Mouse (Mus musculus): ENCODE data around the gene Rbm3. TPM values are rescaled to one million over a fixed set of nuclear protein-coding genes. Genes with fewer than 3 reads are reported as not detected.

Gene Rbm3
- polyA plus RNA-seq, 1 experiment from 2014 or later: 450 TPM

- Histone ChIP-seq H3K9me3 (ENCODE audit: control insufficient read depth, low read length) (no peaks in the 10 kb centered on the region), H3K36me3 (ENCODE audit: control insufficient read depth, insufficient read depth, low read length) (no peaks in the 10 kb centered on the region), H3K4me3 (ENCODE audit: low read depth, low read length) (no peak within 1 kb of the TSS), H3K27me3 (ENCODE audit: control insufficient read depth, insufficient read depth, low read length) (no peaks in the 10 kb centered on the region), H3K9ac (ENCODE audit: low read depth, low read length) (no peak within 1 kb of the TSS), H3K27ac (ENCODE audit: low read depth, low read length) (no peak within 1 kb of the TSS), H3K4me2 (replicated peaks; ENCODE audit: low read depth, low read length) (no peak within 1 kb of the TSS), H3K4me1 (replicated peaks; ENCODE audit: control insufficient read depth, insufficient read depth, low read length) (no peaks in the 10 kb centered on the region)
- no peak for DNase-seq (ENCODE audit: low spot score)
- 87% methylated on average over 13 of the region's 14 CpGs for WGBS
- ATAC-seq (ENCODE audit: low FRiP score): no peak
Measured at GRCm38 (mm10) chrX:8090346-8090953, 55.2 kb downstream of the Rbm3 start, which contains the start of gene Was. Gene Was, minus strand, starts transcription at chrX:8090498.

GRCm38 (mm10) chrX:8089746-8090145, 55.9 kb downstream of the Rbm3 start:
- ATAC-seq (ENCODE audit: low FRiP score) (no peak), DNase-seq (ENCODE audit: low spot score) (no peak)
- no peak overlapping the region for H3K27ac ChIP-seq (ENCODE audit: low read depth, low read length)
- H3K9me3 ChIP-seq (ENCODE audit: control insufficient read depth, low read length): no peaks in the 10 kb centered on the region
- no peak overlapping the region for H3K9ac ChIP-seq (ENCODE audit: low read depth, low read length)
- H3K4me3 ChIP-seq (ENCODE audit: low read depth, low read length): no peak overlapping the region
- no peaks in the 10 kb centered on the region for H3K27me3 ChIP-seq (ENCODE audit: control insufficient read depth, insufficient read depth, low read length)
- no peaks in the 10 kb centered on the region for H3K36me3 ChIP-seq (ENCODE audit: control insufficient read depth, insufficient read depth, low read length)
- 96% methylated on average over 3 of the region's 3 CpGs for WGBS
- H3K4me2 ChIP-seq (replicated peaks; ENCODE audit: low read depth, low read length): no peak overlapping the region
- no peaks in the 10 kb centered on the region for H3K4me1 ChIP-seq (replicated peaks; ENCODE audit: control insufficient read depth, insufficient read depth, low read length)

Other genes starting within 250 kb of the Rbm3 start
- 155 and 161 TPM in 2 replicates for gene Pqbp1, start 246.6 kb downstream of the Rbm3 start, polyA plus RNA-seq (2014; fragmentation: Nextera tagmentation; extraction: Ambion mirVana)
- 168 and 179 TPM in 2 replicates for gene Timm17b, start 246.5 kb downstream of the Rbm3 start, polyA plus RNA-seq (2014; fragmentation: Nextera tagmentation; extraction: Ambion mirVana)
- gene Gm10491, start 238.0 kb downstream of the Rbm3 start, polyA plus RNA-seq (2014; fragmentation: Nextera tagmentation; extraction: Ambion mirVana): not detected in 2 replicates
- gene Gm10490, start 236.3 kb downstream of the Rbm3 start, polyA plus RNA-seq (2014; fragmentation: Nextera tagmentation; extraction: Ambion mirVana): not detected in 2 replicates
- gene Pcsk1n, start 226.1 kb downstream of the Rbm3 start, polyA plus RNA-seq (2014; fragmentation: Nextera tagmentation; extraction: Ambion mirVana): 23.9 and 25.9 TPM in 2 replicates
- gene Eras, start 217.3 kb downstream of the Rbm3 start, polyA plus RNA-seq (2014; fragmentation: Nextera tagmentation; extraction: Ambion mirVana): not detected in 2 replicates
- 46.0 and 48.5 TPM in 2 replicates for gene Hdac6, start 198.0 kb downstream of the Rbm3 start, polyA plus RNA-seq (2014; fragmentation: Nextera tagmentation; extraction: Ambion mirVana)
- 3.9 and 4.9 TPM in 2 replicates for gene Gata1, start 167.8 kb downstream of the Rbm3 start, polyA plus RNA-seq (2014; fragmentation: Nextera tagmentation; extraction: Ambion mirVana)
- gene Glod5, start 127.4 kb downstream of the Rbm3 start, polyA plus RNA-seq (2014; fragmentation: Nextera tagmentation; extraction: Ambion mirVana): not detected in 2 replicates
- gene Suv39h1, start 71.1 kb downstream of the Rbm3 start, polyA plus RNA-seq (2014; fragmentation: Nextera tagmentation; extraction: Ambion mirVana): 59.8 and 68.7 TPM in 2 replicates
- 0.49 and 0.91 TPM in 2 replicates for gene Was, start 55.4 kb downstream of the Rbm3 start, polyA plus RNA-seq (2014; fragmentation: Nextera tagmentation; extraction: Ambion mirVana)
- gene Wdr13, start 13.0 kb downstream of the Rbm3 start, polyA plus RNA-seq (2014; fragmentation: Nextera tagmentation; extraction: Ambion mirVana): 25.6 and 30.8 TPM in 2 replicates
- gene Tbc1d25, start 30.3 kb upstream of the Rbm3 start, polyA plus RNA-seq (2014; fragmentation: Nextera tagmentation; extraction: Ambion mirVana): 10.5 and 13.2 TPM in 2 replicates
- 38.1 and 39.3 TPM in 2 replicates for gene Ebp, start 47.6 kb upstream of the Rbm3 start, polyA plus RNA-seq (2014; fragmentation: Nextera tagmentation; extraction: Ambion mirVana)
- gene Porcn, start 60.6 kb upstream of the Rbm3 start, polyA plus RNA-seq (2014; fragmentation: Nextera tagmentation; extraction: Ambion mirVana): 20.3 and 20.4 TPM in 2 replicates
- gene Ftsj1, start 106.5 kb upstream of the Rbm3 start, polyA plus RNA-seq (2014; fragmentation: Nextera tagmentation; extraction: Ambion mirVana): 42.8 and 43.3 TPM in 2 replicates
- 5.5 and 5.7 TPM in 2 replicates for gene Slc38a5, start 125.3 kb upstream of the Rbm3 start, polyA plus RNA-seq (2014; fragmentation: Nextera tagmentation; extraction: Ambion mirVana)
- gene Ssxb10, start 181.5 kb upstream of the Rbm3 start, polyA plus RNA-seq (2014; fragmentation: Nextera tagmentation; extraction: Ambion mirVana): not detected in 2 replicates
- gene Ssxb9, start 221.1 kb upstream of the Rbm3 start, polyA plus RNA-seq (2014; fragmentation: Nextera tagmentation; extraction: Ambion mirVana): not detected in 2 replicates